Mouse (Mus musculus): ENCODE results near the gene Capn15. TPM values are rescaled to one million over a fixed set of nuclear protein-coding genes. Genes with fewer than 3 reads are reported as not detected.

The Capn15 gene
- polyA plus RNA-seq, 2 experiments from 2014 or later = 5.3 to 6.6 TPM

DNA sequence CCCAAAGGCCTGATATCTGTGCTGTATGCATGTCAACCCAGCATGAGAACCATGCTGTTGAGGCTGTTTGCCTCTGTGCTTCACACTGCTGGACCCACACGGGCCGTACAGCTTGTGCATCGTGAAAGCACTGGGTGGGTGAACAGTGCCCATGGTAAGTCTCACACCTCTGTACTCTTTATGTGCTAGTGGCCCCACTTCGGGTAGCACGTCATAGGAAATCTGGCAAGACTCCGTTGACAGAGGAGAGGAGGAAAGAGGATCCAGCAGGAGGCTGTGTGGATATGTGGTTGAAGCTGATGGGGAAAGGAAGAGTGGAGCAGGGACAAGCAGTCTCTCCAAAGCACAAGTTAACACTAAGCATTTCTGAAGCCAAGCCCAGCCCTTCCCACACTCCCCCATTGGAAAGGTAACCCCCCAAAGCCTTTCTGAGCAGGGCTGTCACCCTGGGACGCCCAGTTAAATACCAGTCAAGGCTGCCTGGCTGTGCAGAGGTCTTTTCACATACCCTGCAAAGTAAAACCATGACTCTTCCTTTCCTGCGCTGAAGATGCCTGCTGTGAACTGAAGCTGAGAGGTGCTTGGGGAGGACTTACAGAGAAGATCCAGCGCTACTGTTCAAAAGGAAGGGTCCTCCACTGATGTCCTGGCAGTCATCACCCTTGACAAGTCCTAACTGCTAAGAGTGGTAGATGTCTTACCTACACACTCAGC, 67.4 kb downstream of the Capn15 start:
- no peak for ATAC-seq

DNA sequence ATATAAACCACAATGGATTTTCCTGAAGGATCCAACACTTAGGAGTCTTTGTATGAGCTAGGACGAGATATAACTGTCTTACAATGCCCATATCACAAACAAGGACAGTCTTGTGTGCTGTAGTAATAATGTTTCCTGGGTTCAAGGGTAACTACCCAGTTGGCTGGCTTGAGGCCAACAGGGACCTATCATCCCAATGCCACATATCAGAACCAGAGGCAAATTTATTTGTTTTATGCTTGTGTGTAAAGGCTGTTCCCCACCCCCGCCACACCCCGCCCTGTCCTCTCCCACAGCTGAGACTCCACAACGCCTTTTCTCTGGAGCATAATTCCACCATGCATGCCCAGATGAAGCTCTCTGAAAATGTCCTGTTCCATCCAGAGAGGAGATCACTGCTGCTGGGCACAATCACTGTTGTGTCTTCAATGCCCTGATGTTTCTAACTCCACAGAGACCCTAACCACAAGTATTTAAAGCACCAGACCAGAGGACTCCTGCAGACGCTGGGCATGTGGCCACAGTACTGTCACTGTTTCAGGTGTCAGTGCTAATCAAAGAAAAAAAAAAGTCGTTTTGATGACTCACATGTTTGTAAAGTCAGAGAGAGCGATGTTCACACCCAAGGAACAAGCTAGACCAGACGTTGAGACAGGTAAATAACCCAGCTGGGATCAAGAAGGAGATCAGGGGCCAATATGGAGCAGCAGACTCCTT, 68.5 kb downstream of the Capn15 start:
- no peak for ATAC-seq

DNA sequence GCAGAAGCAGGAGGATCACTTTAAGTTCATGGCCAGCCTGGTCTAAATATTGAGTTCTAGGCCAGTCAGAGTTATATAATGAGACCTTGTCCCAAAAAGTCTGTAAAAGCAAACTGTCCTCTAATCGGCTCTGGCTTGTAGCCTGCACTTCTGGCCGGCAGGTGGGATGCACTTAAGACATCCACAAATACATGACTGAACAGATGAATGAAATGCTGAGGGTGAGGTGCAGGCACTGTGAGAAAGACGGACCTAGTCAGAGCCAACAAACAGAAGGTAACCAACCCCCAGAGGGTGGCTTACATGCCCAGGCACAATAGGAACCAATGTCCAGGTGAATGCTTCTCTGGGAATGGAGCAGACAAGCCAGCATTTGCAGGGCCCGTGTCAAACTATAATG, 71.3 kb downstream of the Capn15 start:
- no peak for ATAC-seq

DNA sequence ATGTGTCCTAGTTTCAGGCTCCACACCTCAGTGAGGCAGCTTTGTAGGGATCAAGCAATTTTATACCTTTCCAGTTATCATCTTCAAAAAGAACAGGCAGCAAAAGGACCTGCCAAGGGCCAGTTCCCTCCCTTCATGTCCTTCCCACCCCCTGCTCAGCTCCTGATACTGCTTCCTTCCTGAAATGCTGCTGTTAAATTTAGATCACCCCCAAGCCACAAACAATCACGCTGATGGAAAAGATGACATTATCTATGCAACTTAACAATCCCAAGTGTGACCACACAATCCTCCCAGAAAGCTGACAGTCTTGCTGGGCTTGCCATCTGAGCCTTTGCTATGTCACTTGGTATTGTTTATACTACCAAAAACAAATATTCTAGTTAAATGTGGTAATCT, 71.7 kb downstream of the Capn15 start:
- ATAC-seq = no peak

DNA sequence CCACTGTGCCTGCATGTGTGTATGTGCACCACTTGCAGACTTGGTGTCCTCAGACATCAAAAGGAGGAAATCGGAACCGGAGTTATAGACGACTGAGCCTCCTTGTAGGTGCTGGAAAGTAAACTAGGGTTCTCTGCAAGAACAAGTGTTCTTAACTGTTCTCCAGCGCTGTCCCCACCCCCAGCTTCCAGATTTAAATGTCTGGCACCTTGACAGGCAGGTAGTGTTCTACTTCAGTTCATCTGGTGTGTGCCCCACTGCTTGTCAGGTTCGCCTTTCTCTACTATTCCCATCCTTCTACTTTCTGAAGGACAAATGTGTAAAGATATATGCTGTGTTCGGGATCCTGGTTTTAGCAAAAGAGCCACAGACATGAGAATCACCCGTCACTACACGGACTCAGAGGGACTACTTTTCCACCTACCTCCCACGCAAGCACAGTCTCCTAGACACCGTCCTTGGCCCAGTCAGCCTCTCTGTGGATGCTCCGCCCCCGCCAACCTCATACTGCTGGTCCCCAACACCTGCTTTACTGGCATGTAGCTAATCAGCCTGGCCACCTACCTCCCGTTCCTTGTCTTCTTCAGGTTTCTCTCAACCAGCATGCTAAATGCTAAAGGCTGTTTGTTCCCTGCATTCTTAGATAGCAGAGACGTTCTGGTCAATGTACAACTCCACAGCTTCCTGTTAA, 72.3 kb downstream of the Capn15 start:
- ATAC-seq = no peak

DNA sequence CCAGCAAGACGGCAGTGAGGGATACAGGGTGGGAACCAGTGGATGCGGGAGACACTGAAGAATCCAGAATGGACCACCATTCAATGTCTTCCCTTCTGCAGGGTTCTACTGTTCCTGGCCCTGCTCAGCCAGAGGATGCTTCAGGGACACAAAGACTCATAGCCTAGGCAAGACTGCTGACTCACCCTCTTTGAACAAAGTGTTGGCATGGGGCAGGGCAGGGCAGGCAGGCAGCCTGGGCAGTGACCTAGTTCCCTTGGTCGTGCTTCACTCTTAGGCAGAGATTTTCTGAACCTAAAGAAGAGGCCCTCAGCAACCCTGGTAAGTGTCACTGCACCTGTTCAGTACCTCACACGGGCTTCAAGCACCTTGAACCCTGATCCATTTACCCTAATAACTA, 73.8 kb downstream of the Capn15 start:
- no peak for ATAC-seq

Other genes starting within 250 kb of the Capn15 start
- gene Mslnl, start 249.8 kb downstream of the Capn15 start, polyA plus RNA-seq (2017; shearing (Covaris generic)) = not detected
- gene Msln, start 231.4 kb downstream of the Capn15 start, polyA plus RNA-seq (2017; shearing (Covaris generic)) = not detected
- 10 to 100 TPM; 21.4 to 29.8 TPM for gene Narfl, start 212.0 kb downstream of the Capn15 start, polyA plus RNA-seq (2017; shearing (Covaris generic))
- gene Haghl, start 200.1 kb downstream of the Capn15 start, polyA plus RNA-seq (2017; shearing (Covaris generic)) = 10 to 100 TPM; 26.8 to 37.4 TPM
- 1 to 10 TPM in 1 of 2 experiments, under 1 TPM in 1; 0.28 to 1.4 TPM for gene Ccdc78, start 199.2 kb downstream of the Capn15 start, polyA plus RNA-seq (2017; shearing (Covaris generic))
- gene Fam173a, start 192.9 kb downstream of the Capn15 start, polyA plus RNA-seq (2017; shearing (Covaris generic)) = 100 to 1,000 TPM; 192 to 257 TPM
- not detected for gene AC134908.4, start 190.1 kb downstream of the Capn15 start, polyA plus RNA-seq (2017; shearing (Covaris generic))
- gene Metrn, start 188.7 kb downstream of the Capn15 start, polyA plus RNA-seq (2017; shearing (Covaris generic)) = 1 to 10 TPM; 3.6 to 7.0 TPM
- not detected for gene Fbxl16, start 176.7 kb downstream of the Capn15 start, polyA plus RNA-seq (2017; shearing (Covaris generic))
- gene Wdr24, start 162.2 kb downstream of the Capn15 start, polyA plus RNA-seq (2017; shearing (Covaris generic)) = 10 to 100 TPM; 19.4 to 53.9 TPM
- gene Jmjd8, start 156.9 kb downstream of the Capn15 start, polyA plus RNA-seq (2017; shearing (Covaris generic)) = 10 to 100 TPM; 22.2 to 42.8 TPM
- 10 to 100 TPM; 75.1 to 75.2 TPM for gene Stub1, start 152.4 kb downstream of the Capn15 start, polyA plus RNA-seq (2017; shearing (Covaris generic))
- gene Rhbdl1, start 148.5 kb downstream of the Capn15 start, polyA plus RNA-seq (2017; shearing (Covaris generic)) = not detected
- gene Gm20683, start 144.0 kb downstream of the Capn15 start, polyA plus RNA-seq (2017; shearing (Covaris generic)) = 1 to 10 TPM in 1 of 2 experiments, under 1 TPM in 1; 0.79 to 1.7 TPM
- 10 to 100 TPM; 19.1 to 47.0 TPM for gene Rhot2, start 140.9 kb downstream of the Capn15 start, polyA plus RNA-seq (2017; shearing (Covaris generic))
- 1 to 10 TPM; 3.4 to 6.8 TPM for gene Wdr90, start 124.3 kb downstream of the Capn15 start, polyA plus RNA-seq (2017; shearing (Covaris generic))
- 1 to 10 TPM; 2.7 to 5.5 TPM for gene Mcrip2, start 117.0 kb downstream of the Capn15 start, polyA plus RNA-seq (2017; shearing (Covaris generic))
- 100 to 1,000 TPM in 1 of 2 experiments, 10 to 100 TPM in 1; 82.7 to 124 TPM for gene Mettl26, start 110.7 kb downstream of the Capn15 start, polyA plus RNA-seq (2017; shearing (Covaris generic))
- gene Wfikkn1, start 104.9 kb downstream of the Capn15 start, polyA plus RNA-seq (2017; shearing (Covaris generic)) = 1 to 10 TPM in 1 of 2 experiments, under 1 TPM in 1; 0.94 to 1.3 TPM
- gene Rab40c, start 66.1 kb downstream of the Capn15 start, polyA plus RNA-seq (2017; shearing (Covaris generic)) = 1 to 10 TPM; 6.6 to 7.3 TPM
- 10 to 100 TPM; 27.8 to 49.3 TPM for gene Pigq, start 40.9 kb downstream of the Capn15 start, polyA plus RNA-seq (2017; shearing (Covaris generic))
- not detected for gene Nhlrc4, start 40.8 kb downstream of the Capn15 start, polyA plus RNA-seq (2017; shearing (Covaris generic))
- gene A930017K11Rik, start 33.2 kb downstream of the Capn15 start, polyA plus RNA-seq (2017; shearing (Covaris generic)) = not detected
- 1 to 10 TPM; 1.8 to 2.3 TPM for gene Rab11fip3, start 83.8 kb upstream of the Capn15 start, polyA plus RNA-seq (2017; shearing (Covaris generic))
- gene Decr2, start 104.5 kb upstream of the Capn15 start, polyA plus RNA-seq (2017; shearing (Covaris generic)) = 10 to 100 TPM; 27.7 to 35.1 TPM
- under 1 TPM; 0.32 to 0.95 TPM for gene Nme4, start 109.8 kb upstream of the Capn15 start, polyA plus RNA-seq (2017; shearing (Covaris generic))
- 1 to 10 TPM; 5.9 to 8.2 TPM for gene Tmem8, start 127.5 kb upstream of the Capn15 start, polyA plus RNA-seq (2017; shearing (Covaris generic))
- gene Mrpl28, start 137.7 kb upstream of the Capn15 start, polyA plus RNA-seq (2017; shearing (Covaris generic)) = 100 to 1,000 TPM; 111 to 138 TPM
- gene Axin1, start 152.9 kb upstream of the Capn15 start, polyA plus RNA-seq (2017; shearing (Covaris generic)) = 10 to 100 TPM; 13.3 to 17.5 TPM
- gene Pdia2, start 213.3 kb upstream of the Capn15 start, polyA plus RNA-seq (2017; shearing (Covaris generic)) = not detected
- 10 to 100 TPM in 1 of 2 experiments, 1 to 10 TPM in 1; 6.2 to 14.2 TPM for gene Rgs11, start 217.2 kb upstream of the Capn15 start, polyA plus RNA-seq (2017; shearing (Covaris generic))
- not detected for gene Arhgdig, start 222.0 kb upstream of the Capn15 start, polyA plus RNA-seq (2017; shearing (Covaris generic))

Measured in CD4-positive, CD25-positive, alpha-beta regulatory T cell, adult 4 months (primary cell).